Mouse (Mus musculus): Measurements from ENCODE around the gene Fam120a. TPM values are rescaled to one million over a fixed set of nuclear protein-coding genes. Genes with fewer than 3 reads are reported as not detected.

The Fam120a gene
- polyA plus RNA-seq, 1 experiment: 101 TPM

- H3K4me1 ChIP-seq (ENCODE audit: control insufficient read depth, insufficient read depth, low read length): peaks cover 29% of the 10 kb centered on the region
- H3K4me3 ChIP-seq (ENCODE audit: insufficient read depth, low read length): no peak overlapping the region
- TF ChIP-seq POLR2A (IDR thresholded peaks at IDR 0.05; ENCODE audit: borderline replicate concordance, low read depth, low read length): no peak
- no peak for TF ChIP-seq CTCF (IDR thresholded peaks at IDR 0.05; ENCODE audit: low read depth, low read length)
Observed at GRCm38 (mm10) chr13:48861913-48862312, 105.9 kb downstream of the Fam120a start.

DNA sequence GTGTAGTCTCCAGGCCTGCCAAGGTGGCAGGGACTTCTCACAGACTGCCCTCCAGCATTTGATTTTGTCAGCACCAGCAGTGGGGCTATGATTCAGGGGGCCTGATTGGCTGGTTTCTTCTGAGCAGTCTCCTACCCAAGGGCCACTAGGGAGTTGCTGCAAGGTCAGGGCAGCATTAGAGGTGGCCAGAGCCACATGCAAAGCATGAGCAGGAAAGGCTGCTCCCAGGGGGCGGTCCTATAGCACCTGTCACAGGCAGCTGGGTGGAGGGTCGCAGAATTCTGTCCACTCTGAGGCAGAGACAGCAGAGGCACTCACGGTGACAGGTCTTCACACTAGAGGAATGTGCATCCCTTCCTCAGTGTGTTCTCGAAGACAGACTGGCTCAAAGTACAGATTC is 109.0 kb downstream of the Fam120a start:
- peaks cover 24% of the 10 kb centered on the region for H3K4me1 ChIP-seq (ENCODE audit: control insufficient read depth, insufficient read depth, low read length)
- TF ChIP-seq CTCF (IDR thresholded peaks at IDR 0.05; ENCODE audit: low read depth, low read length) (no peak), POLR2A (IDR thresholded peaks at IDR 0.05; ENCODE audit: borderline replicate concordance, low read depth, low read length) (no peak)
- H3K27ac ChIP-seq (ENCODE audit: insufficient read depth, low read depth, low read length): no peak overlapping the region
- H3K4me3 ChIP-seq (ENCODE audit: insufficient read depth, low read length): no peak overlapping the region

More at GRCm38 (mm10) chr13:48861913-48862312, 105.9 kb downstream of the Fam120a start:
- no peak overlapping the region for H3K27ac ChIP-seq (ENCODE audit: insufficient read depth, low read depth, low read length)

DNA sequence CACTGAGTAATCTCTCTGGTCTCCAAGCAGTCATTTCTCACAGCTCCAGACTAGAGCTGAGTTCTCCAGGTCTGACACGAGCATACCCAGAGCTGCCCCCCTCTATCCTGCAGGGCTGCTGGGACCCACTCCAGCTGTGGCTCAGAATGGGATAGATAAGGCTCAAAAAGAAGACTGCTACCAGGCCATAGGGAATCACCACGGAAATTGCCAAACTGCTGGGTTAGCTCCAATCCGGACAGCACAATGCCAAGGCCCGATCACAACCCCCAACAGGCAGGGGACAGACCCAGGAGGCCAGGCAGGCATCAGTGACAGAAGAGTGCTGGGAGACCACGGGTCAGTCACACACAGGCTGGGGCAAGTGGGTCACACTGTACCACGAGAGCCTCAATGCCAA is 109.8 kb downstream of the Fam120a start:
- TF ChIP-seq POLR2A (IDR thresholded peaks at IDR 0.05; ENCODE audit: borderline replicate concordance, low read depth, low read length): no peak
- TF ChIP-seq CTCF (IDR thresholded peaks at IDR 0.05; ENCODE audit: low read depth, low read length): no peak
- Histone ChIP-seq H3K27ac (ENCODE audit: insufficient read depth, low read depth, low read length) (no peak overlapping the region), H3K4me1 (ENCODE audit: control insufficient read depth, insufficient read depth, low read length) (peaks cover 17% of the 10 kb centered on the region), H3K4me3 (ENCODE audit: insufficient read depth, low read length) (no peak overlapping the region)

- no peak overlapping the region for H3K4me3 ChIP-seq (ENCODE audit: insufficient read depth, low read length)
- H3K27ac ChIP-seq (ENCODE audit: insufficient read depth, low read depth, low read length): no peak overlapping the region
- TF ChIP-seq POLR2A (IDR thresholded peaks at IDR 0.05; ENCODE audit: borderline replicate concordance, low read depth, low read length): no peak
- TF ChIP-seq CTCF (IDR thresholded peaks at IDR 0.05; ENCODE audit: low read depth, low read length): no peak
- peaks cover 13% of the 10 kb centered on the region for H3K4me1 ChIP-seq (ENCODE audit: control insufficient read depth, insufficient read depth, low read length)
Observed at GRCm38 (mm10) chr13:48857246-48857932, 110.4 kb downstream of the Fam120a start.

- Histone ChIP-seq H3K4me1 (ENCODE audit: control insufficient read depth, insufficient read depth, low read length) (peaks cover 3% of the 10 kb centered on the region; the same call in 1 of the 2 replicates), H3K27ac (ENCODE audit: insufficient read depth, low read depth, low read length) (no peak overlapping the region), H3K4me3 (ENCODE audit: insufficient read depth, low read length) (no peak overlapping the region)
- TF ChIP-seq CTCF (IDR thresholded peaks at IDR 0.05; ENCODE audit: low read depth, low read length) (no peak), POLR2A (IDR thresholded peaks at IDR 0.05; ENCODE audit: borderline replicate concordance, low read depth, low read length) (no peak)
Observed at GRCm38 (mm10) chr13:48853947-48854346, 113.9 kb downstream of the Fam120a start.

DNA sequence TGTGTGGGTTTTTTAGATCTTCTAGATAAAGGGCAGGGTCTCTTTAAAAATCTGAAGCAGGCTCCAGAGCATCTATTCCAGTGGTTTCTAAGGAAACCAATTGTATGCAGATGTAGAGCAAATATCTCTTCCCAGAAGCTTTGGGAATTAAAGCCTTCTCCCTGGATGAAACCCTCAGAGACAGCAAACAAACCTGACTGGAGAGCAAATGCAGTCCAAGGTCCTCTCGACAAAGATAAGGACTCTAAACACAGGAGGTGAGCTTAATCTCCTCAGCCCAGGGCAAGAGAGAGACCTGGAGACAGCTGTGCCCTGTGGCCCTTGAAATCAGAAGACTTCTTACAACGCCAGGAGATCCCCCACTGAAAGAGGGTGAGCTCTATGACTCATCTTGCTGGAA is 114.3 kb downstream of the Fam120a start:
- TF ChIP-seq POLR2A (IDR thresholded peaks at IDR 0.05; ENCODE audit: borderline replicate concordance, low read depth, low read length): no peak
- TF ChIP-seq CTCF (IDR thresholded peaks at IDR 0.05; ENCODE audit: low read depth, low read length): no peak
- peaks cover 3% of the 10 kb centered on the region; the same call in 1 of the 2 replicates for H3K4me1 ChIP-seq (ENCODE audit: control insufficient read depth, insufficient read depth, low read length)
- H3K27ac ChIP-seq (ENCODE audit: insufficient read depth, low read depth, low read length): no peak overlapping the region
- H3K4me3 ChIP-seq (ENCODE audit: insufficient read depth, low read length): no peak overlapping the region

GRCm38 (mm10) chr13:48852859-48853258 is 115.0 kb downstream of the Fam120a start:
- TF ChIP-seq CTCF (IDR thresholded peaks at IDR 0.05; ENCODE audit: low read depth, low read length) (no peak), POLR2A (IDR thresholded peaks at IDR 0.05; ENCODE audit: borderline replicate concordance, low read depth, low read length) (no peak)
- Histone ChIP-seq H3K27ac (ENCODE audit: insufficient read depth, low read depth, low read length) (no peak overlapping the region), H3K4me1 (ENCODE audit: control insufficient read depth, insufficient read depth, low read length) (peaks cover 3% of the 10 kb centered on the region; the same call in 1 of the 2 replicates), H3K4me3 (ENCODE audit: insufficient read depth, low read length) (no peak overlapping the region)

DNA sequence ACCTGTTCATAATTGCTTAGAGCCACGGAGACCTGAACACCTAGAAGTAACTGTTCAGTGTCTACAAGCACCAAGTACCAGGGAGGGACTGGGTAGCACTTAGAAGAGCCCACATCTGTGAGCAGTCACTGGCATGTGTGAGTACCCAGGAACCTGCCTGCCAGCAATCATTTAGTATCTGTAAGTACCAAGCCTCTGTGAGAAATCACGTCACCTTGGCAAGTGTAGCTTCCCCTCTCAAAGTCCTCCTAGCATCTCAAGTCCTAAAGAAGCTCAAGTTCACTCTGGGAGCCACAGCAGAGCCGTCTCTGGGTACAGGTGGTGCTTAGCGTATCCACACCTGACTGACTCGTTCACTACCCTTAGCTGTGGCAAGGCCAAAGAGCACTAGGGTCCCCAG is 116.1 kb downstream of the Fam120a start:
- Histone ChIP-seq H3K4me3 (ENCODE audit: insufficient read depth, low read length) (no peak overlapping the region), H3K4me1 (ENCODE audit: control insufficient read depth, insufficient read depth, low read length) (0 out of 2 replicates have a peak, but pooled peaks cover 3% of the 10 kb centered on the region), H3K27ac (ENCODE audit: insufficient read depth, low read depth, low read length) (no peak overlapping the region)
- TF ChIP-seq CTCF (IDR thresholded peaks at IDR 0.05; ENCODE audit: low read depth, low read length) (no peak), POLR2A (IDR thresholded peaks at IDR 0.05; ENCODE audit: borderline replicate concordance, low read depth, low read length) (no peak)

GRCm38 (mm10) chr13:48850771-48851170 is 117.0 kb downstream of the Fam120a start:
- no peak overlapping the region for H3K27ac ChIP-seq (ENCODE audit: insufficient read depth, low read depth, low read length)
- H3K4me1 ChIP-seq (ENCODE audit: control insufficient read depth, insufficient read depth, low read length): peaks cover 4% of the 10 kb centered on the region; the same call in 1 of the 2 replicates
- H3K4me3 ChIP-seq (ENCODE audit: insufficient read depth, low read length): no peak overlapping the region
- no peak for TF ChIP-seq POLR2A (IDR thresholded peaks at IDR 0.05; ENCODE audit: borderline replicate concordance, low read depth, low read length)
- TF ChIP-seq CTCF (IDR thresholded peaks at IDR 0.05; ENCODE audit: low read depth, low read length): no peak

DNA sequence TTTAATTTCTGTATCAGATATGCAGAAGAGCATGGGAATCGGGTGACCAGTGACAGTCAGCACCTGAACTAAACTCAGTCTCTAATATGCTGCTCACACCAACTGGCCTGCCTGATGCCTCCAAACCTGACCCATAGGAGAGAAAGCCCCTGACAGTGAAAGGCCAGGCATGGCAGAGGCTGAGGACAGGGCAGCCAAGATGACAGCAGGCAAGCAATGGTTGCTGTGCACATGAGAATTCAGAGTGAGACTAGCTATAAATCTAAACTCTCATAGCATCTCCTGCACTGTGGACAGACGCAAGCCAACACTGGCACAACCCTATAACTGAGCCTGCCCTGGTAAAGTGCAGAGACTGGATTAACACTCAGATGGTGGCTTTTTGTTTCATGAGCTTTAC is 117.5 kb downstream of the Fam120a start:
- H3K4me3 ChIP-seq (ENCODE audit: insufficient read depth, low read length): no peak overlapping the region
- no peak overlapping the region for H3K27ac ChIP-seq (ENCODE audit: insufficient read depth, low read depth, low read length)
- peaks cover 9% of the 10 kb centered on the region; the same call in 1 of the 2 replicates for H3K4me1 ChIP-seq (ENCODE audit: control insufficient read depth, insufficient read depth, low read length)
- TF ChIP-seq POLR2A (IDR thresholded peaks at IDR 0.05; ENCODE audit: borderline replicate concordance, low read depth, low read length): no peak
- TF ChIP-seq CTCF (IDR thresholded peaks at IDR 0.05; ENCODE audit: low read depth, low read length): no peak

All from bone marrow macrophage, adult 2 months (primary cell).